Mouse (Mus musculus) thymus, postnatal 14 days (tissue): Measurements from ENCODE around the gene Glce.

Experiments
- DNase-seq: peaks from one replicate; pipeline ENCODE4 v3.0.0; 2021

Glce gene

DNA sequence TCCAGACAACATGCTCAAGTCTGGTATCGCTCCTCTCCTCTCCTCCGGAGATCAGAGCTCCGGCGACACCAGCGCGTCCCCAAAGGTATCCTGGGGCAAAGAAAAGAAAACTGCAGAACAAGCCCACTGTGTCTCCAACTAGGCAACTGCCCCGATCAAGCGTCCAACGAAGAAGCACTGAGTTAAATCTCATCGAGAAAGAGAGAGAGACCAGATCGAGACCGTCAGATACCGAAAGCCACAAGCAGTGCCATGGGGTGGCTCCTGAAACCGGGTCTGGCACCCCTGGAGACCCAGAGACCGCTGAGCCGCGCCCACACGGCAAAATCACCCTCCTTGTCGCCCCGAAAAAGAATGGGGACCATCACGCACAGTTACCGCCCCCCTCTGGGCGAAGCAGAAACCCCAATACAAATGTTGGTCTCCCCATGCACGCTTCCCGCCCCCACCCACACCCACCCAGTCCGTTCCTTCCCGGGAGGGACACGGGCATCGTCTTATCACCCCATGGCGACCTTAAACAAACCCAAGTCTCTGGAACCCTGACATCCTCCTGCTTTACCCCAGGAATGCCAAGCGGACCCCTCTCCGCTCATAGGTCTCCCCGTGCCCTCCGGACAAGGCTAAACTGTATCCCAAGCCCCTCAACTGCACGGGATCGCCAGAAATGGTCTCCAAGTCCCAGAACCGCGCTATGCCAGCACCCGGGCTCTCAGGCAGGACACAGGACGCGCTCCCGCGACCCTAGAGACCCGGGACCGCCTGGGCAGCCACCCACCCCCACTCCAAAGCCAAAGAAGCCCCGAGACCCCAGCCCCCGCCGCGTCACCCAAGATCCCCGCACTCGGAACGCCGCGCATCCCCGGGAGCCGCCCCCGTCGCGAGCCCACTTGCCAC lies 656 bp downstream of the Glce start:
- DNase-seq = peak; percentile 76

DNA sequence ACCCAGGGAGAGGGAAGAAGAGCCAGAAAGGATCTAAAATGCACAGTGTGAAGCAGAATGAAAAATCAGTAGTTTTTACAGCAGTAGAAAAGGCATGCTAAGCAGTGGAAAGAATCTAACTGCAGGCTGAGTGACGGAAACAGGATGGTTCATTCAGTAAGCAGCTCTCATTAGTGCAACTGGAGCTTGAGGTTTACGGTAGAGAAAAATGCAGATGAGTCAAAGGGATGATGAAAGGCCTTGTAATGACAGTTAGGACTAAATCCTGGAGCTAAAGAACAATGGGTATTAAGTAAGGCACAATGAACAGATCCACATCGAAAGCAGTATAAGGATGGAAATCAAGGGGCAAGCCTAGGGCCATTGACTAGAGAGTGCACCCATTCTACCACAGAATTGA lies 3.7 kb downstream of the Glce start:
- no peak for DNase-seq

DNA sequence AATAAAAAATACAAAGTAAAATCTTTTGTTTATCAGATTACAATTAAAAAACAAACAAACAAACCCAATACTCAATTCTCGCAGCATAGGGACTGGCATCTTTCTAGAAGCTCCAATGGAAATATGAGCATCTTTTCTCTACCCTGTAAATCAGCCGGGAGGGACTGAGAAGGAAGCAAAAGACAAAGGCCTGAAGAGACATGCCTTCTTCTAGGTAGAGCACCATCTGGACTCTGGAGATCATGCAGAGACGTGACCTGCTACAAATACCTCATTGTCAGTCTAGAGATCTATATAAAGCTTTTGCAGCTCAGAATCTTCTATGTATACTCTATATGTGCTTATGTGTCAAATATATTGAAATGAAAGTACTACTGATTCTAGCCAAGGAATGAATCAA lies 6.6 kb downstream of the Glce start:
- DNase-seq = no peak

DNA sequence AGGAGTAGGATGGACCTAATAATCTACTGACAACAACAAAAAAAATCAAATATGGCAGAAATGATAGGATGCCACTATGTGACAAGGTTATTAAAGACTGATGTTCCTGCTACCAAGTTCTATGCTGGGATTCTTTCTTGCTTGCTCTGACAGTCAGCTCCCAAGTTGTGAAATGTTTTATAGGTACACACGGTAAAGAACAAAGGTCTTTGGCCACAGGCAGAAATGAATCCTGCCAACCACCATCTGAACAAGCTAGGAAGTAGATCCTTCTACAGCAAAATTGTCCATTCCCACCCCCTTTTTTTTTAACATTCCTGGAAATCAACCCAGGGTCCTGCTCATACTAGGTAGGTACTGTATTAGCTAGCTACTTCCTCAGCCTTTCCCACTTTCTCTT lies 25.9 kb downstream of the Glce start:
- DNase-seq = no peak

DNA sequence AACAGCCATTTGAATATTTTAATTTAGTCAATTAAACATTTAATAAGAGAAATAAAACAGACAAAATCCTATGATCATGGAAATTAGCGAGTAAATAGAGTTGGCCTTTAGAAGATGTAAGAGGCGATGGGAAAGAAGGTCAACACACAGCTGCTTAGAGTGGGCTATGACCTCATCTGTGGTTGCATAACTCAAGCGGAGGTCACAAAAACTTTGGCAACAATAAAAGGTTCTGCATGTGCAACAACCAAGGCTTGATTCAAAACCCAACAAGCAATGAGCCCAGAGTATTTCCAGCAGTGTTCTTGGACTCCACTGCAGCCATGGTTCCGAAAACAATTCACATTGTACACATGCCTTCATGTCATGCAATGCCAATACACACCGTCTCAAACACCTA lies 30.9 kb downstream of the Glce start:
- no peak for DNase-seq

DNA sequence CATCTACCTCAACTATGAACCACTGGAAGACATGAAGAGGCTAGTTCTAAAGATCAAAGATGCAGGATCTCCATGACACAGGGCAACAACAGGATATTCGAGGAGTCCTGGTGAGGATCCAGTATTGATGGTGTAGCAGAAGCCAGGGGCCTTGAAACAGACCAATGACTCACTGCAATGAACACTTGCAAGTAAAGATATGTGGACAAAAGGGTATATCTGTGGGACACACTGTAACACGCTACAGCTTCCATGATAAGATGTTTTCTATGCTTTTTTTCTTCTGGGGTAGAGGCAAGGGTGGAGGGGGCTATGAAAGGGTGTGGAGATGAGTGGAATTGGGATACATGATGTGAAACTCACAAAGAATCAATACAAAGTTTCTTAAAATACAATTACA lies 36.9 kb downstream of the Glce start:
- no peak for DNase-seq

DNA sequence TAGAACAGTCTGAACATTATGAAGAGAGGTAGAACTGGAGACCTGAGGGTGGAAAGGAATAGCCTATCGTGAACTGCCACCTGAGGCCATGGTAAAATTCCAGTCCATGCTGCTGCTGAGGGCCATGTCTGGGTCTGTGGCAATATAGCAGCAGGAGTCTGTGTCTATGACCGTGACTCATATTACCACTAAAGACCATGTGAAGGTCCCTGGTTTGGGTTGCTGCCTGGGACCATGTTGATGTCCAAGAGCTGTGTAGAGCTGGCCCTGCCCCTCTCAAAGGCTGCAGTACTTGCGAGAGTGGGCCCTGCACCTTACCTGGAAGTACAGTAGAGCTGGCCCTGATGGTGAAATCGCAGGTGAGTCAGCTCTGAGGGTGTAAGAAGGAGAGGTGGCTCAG lies 37.6 kb downstream of the Glce start:
- no peak for DNase-seq

DNA sequence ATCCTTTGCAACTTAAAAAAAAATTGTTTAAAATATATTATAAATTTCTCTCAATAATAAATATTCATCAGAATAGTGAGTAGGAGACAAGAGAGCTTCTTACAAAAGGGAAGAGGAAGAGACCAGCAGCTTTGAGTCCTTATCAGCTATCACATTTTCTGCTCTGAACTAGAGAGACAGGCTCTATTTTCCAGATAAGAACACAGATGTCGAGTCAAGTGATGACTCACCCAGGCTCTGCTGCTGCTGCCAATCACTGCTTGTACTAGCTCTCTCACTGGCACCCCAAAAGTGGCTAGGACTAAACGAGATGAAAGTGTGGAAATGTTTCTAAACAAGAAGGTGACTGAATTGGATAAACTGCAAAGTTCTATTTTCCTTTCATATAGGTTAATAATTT lies 39.5 kb downstream of the Glce start:
- no peak for DNase-seq

DNA sequence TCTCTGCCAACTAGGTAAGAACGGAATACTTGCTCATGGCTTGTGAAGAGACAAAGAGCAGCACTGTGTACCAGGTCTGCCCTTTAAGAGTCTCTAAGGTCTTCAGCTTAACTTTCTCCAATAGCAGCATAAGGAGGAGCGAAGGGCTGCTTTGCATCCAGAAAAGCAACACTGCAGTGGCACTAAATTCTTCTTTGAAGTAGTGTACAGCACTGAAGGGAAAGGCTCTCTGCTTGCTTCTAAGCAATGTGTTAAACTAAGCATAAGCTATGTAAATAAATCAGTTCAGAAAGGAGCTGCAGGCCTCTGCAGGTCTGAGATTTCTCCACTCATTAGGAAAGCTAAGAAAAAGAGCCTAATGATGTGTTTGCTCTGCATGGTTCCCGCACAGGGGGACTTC lies 40.9 kb downstream of the Glce start:
- no peak for DNase-seq

DNA sequence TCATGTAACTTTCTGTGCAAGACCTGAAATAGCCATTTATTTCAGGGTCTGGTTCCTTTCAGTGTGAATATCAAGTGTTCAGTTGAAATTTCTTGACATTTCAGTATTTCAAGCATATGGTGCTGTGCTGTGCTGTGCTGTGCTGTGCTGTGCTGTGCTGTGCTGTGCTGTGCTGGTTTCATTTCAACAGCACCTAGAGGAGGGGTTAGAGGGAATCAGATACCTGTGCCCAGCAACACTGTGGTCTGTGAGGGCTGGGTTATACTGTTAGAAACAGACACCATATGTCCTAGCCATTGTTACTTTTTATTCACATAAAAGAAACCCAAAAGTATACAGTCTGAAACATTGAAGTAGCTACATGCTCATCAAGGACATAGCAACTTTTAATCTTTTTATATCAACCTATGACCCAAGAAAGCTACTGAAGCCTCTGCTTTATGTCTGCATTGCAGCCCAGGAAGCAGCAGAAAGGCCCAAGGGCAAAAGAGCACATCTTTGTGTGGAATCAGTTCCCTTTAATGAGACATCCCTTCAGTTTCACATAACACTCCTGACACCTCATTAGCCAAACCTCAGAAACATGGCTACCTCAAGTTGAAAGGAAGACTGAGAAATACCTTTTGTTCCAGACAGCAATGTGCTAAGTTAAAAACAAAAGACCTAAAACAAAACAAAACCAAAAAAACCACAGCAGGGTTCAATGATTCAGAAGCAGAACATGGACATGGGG lies 42.3 kb downstream of the Glce start:
- no peak for DNase-seq

DNA sequence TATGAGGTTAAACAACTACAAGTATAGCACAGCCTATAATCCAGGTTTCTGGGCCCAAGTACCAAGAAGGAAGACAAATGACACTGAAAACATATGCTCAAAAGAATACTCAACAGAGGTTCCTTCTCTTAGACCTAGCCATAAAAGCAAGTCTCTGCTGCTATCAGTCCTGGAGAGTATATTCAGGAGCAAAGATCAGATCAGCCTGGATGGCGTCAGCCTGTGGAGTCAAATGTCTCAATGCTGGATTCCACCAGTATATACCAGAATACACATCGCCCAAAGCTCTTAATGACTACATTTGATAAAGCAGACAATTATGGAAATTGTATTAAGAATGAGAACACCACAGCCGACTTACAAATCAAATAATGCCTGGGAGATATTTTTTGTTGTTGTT lies 60.2 kb downstream of the Glce start:
- no peak for DNase-seq

DNA sequence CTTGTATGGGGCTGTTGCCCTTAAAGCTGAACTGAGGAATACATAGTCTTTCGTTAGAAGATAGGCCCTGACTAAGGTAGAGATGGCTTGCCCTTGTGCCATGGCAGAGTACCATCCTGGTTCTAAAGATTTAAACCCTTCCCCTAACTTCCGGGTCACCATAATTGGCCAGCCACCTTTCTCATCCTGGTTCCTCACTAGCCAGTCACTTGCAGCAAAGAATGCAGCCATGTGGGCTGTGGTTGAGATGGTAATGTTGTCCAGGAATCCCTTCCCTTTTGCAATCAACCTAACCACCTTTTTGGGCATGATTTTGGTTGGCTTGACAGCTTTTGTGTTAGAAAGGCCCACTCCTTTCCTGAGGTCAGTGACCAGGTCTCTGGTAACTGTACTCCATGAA lies 62.0 kb downstream of the Glce start:
- DNase-seq = no peak

DNA sequence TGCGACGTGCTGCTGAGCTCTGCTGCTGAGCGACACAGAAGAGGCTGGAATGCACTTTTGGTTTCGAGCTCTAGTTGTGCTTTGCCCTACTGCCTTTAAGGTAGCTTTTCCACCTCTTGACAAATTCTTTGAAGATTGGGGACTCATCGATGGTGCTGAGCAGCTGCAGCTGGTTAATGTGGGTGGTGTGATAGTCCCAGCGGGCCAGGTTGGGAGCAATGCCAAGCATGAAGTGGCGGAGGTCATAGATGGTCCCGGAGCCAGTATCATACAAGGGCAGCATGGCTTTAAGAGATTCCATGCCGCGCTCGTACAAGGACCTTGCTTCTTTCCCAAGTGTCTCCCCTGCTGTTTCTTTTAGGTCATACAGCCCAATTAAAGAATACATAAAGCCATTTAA lies 62.5 kb downstream of the Glce start:
- no peak for DNase-seq

DNA sequence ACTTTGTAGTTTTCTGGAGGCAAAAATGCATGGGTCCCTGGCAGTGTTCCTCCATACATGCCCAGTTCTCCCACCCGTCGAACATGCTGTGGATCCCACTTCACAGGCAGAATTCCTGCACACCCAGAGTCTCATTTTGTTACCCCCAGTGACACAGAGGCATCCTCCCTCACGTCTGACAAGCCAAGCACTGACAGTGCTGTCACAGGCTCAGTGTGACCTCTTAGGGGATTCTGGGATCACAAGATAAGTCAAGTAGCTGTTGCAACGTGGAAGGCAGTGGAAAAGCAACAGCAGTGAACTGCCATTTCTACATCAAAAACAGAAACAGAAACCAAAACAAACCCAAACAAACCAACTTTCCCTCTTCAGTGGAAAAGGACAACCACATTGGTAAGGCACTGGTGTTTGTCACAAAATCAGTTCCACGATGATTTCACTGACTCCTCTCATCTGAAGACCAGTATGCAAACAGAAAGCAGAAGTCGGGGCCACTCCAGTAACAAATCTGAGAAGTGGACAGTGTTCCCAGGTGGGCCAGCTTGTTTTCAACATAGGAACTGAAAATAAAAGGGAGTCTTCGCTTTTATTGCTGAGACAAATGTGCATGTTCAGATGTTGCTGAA lies 64.5 kb downstream of the Glce start:
- DNase-seq = no peak

DNA sequence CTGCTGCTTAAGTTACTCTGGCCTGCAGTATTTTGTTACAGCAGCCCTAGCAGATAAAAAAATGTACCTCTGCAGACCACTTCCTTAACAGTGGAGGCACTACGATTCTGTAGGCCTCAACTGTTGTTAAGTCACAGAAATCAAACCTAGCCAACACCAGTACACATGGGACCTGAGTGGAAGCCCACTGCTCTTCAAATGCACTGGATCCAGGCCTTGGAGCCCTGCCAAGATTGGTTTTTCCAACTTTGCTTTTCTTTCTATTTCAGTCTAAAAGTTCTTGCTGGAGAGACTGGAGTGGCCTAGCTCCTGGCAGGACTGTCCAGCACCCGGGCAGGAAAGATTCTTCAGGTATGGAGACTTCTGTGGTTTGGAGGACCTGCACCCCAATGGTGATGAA lies 66.2 kb downstream of the Glce start:
- no peak for DNase-seq

DNA sequence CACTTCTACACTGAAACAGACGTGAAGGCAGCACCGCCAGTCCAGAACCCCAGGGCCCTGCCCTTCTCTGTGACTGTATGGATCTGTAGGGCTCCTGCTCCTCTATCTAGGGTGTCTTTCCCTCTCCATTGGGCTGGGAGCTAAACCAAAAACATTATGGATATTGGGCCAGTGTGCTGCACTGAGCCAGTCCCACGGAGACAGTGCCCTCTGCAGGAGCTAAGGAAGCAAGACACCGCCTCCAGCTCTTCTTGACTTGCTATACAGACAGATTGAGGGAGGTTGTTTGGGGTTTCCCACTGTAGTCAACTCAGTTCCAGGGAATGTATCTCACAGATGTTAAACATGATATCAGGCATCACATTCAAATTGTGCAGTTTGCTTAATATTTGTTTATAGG lies 71.7 kb downstream of the Glce start:
- peak; percentile 12 for DNase-seq

DNA sequence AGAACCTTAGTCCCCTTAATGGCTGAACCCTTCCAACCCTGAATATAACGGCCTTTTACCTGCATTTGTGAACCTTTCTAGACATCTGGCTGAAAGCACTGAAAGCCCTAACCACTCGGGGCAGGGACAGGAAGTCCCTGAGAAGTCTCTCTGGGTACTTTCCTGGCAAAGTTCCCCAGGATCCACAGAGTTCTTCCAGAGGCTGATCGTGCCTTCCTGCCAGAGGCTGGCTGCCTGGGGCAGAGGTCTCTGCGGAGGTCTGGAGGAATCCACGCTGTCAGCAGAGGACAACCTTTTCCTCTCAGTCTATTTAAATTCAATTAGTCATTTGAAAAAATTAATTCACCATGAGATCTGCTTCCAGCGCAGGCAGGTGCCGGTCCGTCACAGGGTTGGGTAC lies 73.3 kb downstream of the Glce start:
- DNase-seq = no peak

DNA sequence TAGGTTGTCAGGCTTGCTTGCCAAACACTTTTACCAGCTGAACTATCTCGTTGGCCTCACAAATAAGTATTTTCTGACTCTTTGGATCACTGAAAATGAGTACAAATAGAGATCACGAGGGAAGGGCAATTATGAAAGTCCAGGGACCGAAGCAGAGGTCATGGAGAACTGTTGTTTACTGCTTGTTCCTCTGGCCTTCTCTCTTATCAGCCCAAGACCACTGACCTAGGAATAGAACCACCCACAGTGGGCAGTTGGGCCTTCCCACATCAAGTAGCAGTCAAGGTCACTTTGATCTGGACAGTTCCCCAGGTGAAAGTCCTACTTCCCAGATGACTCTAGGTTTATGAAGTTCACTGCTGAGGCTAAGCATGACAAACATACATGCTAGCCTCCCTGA lies 80.3 kb downstream of the Glce start:
- no peak for DNase-seq

DNA sequence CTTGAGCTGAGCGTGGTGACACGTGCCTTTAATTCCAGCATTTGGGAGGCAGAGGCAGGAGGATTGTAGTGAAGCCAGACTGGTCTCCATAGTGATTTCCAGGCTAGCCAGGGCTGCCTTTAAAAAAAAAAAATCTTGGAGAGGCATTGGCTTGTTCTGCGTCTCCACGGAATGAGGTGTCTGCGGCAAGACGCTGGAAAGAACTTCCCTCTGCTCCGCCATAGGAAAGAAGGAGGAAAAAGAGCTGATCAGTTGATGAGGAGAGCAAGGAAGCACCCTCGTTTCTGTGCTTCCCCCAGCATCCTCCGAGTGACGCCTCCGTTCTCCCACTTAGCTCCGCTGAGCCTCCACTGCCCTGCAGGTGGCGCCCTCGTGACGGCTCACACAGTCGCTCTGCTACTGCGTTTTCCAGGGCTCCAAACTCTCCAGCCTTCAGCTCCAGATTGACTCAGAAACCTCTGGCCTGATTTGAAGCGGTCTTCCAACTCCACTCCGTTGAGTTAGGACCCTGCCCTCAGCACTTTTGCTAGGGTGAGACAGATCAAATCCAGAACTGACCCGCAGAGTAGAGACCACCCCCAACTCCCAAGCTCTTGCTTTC lies 82.3 kb downstream of the Glce start:
- DNase-seq = peak; percentile 88

DNA sequence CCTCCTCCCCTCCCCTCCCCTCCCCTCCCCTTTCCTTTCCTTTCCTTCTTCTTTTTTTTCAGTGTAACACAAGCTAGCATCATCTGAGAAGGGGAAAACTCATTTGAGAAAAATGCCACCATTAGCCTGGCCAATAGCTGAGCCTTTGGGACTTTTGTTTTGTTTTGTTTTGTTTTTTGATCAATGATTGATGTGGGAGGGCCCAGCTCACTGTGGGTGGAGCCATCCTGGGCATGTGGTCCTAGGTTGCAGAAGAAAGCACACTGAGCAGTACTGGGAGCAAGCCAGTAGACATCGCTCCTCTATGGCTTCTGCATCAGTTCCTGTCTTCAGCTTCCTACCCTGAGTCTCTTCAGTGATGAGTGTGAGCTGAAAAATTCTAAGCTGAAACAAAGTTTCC lies 86.6 kb downstream of the Glce start:
- DNase-seq = no peak

DNA sequence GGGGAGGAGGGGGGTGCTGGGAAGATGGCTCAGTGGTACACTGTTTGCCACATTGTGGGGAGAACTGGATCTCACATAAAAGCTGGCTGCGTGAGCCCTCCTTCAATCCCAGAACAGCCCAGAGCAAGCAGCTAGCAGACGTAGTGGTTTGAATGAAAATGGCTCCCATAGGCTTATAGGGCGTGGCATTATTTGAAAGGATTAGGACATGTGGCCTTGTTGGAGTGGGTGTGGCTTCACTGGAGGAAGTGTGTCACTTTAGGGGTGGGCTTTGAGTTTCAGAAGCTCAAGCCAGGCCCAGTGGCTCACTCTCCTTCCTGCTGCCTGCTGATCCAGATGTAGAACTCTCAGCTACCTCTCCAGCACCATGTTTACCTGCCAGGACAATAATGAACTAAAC lies 90.2 kb downstream of the Glce start:
- no peak for DNase-seq

DNA sequence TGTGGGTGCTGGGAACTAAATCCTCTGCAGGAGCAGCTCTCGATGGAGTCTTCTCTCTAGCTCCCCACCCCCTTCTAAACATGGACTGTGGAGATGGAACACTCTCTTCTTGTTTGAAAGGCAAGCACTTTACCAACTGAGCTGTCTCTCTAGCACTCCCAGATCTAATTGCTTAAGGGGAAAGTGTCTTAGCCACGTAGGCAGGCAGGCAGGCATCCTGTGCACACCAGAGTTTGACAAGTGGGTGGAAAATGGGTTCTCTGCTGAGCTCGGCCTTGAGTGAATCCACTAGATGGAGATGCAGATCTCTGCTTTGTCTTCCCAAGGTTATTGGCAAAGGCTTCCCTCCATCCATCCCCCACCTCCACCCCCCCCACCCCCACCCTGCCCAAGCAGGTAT lies 94.4 kb downstream of the Glce start:
- DNase-seq = no peak

DNA sequence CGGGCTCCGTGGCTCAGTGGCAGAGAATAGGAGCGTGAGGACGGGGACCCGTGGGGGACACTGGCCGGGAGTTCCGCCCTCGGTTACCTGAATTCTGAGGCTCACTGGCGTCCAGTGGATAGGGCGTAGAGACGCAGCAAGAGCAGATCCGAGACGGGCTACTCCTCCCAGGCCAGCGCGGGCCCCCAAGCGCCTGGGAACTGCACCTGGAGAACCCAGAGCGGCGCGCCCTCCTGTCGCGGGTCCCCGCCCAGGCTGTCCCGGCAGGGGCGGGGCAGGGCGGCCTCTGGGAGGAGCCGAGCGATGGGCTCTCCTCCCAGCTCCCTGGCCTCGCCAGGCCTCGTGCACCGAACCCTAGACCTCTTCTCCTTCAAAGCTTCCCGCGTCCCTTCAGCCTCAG lies 95.9 kb downstream of the Glce start, which contains the start of gene Paqr5:
Gene Paqr5 (minus strand): TSS at position 257 of the 400 bp plus-strand sequence.
- peak; percentile 71 for DNase-seq

DNA sequence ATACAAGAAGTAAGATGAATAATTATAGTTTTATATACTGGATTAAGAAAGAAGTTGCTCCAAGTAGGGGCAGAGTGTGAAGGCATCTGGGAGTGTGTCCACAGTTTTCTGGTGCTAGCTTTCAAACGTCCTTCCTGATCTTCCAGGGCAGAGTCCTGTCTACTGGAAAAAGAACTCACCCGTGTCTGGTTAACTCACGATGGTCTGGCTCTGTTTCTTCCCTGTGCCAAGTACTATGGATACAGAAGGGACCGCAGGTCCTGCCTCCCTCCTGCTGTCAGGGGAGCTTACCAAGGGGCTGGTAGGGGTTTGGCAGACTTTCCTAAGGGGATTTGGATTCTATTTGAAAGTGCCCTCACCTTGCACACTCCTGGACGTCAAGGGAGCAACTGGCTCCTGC lies 97.4 kb downstream of the Glce start:
- no peak for DNase-seq
